Mouse (Mus musculus) cortical plate, adult 2 months (tissue): ENCODE measurements around the gene P4hb.

Source experiments
- CTCF ChIP-seq: fragments of 200-500 bp; IDR thresholded peaks from 2 replicates; pipeline ENCODE4 v1.5.1; 2011; ENCODE audit warnings: mild to moderate bottlenecking, control low read depth, low read length; ENCODE audit not compliant: insufficient read depth; ENCODE audit errors: extremely low read depth
- POLR2A ChIP-seq: fragments of 200-500 bp; IDR thresholded peaks from 2 replicates; pipeline ENCODE4 v1.6.1; 2011; ENCODE audit warnings: mild to moderate bottlenecking, low read length, control low read depth; ENCODE audit not compliant: insufficient read depth; ENCODE audit errors: extremely low read depth

DNA sequence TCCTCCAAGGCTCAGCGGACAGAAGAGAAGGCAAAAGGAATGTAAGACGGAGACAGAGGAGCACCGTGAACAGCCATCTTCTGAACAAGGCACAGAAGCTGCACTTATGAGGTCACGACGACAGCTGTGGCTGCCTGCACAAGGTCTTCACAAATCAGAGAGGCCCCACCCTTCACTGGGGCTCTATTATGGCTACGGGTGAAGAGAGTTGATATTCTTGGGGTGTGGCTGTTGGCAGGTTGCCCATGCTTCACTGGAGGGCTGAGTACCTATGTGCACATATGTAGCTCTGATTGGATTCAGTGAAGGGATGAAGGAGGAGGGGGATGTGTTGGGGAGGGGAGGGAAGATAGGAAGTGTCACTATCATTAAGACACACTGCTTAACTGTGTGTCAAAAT, 54.5 kb downstream of the P4hb start:
- TF ChIP-seq CTCF, result no peak
- no peak for TF ChIP-seq POLR2A
